Mouse (Mus musculus): ENCODE data around the gene Borcs8.

Gene Borcs8

DNA sequence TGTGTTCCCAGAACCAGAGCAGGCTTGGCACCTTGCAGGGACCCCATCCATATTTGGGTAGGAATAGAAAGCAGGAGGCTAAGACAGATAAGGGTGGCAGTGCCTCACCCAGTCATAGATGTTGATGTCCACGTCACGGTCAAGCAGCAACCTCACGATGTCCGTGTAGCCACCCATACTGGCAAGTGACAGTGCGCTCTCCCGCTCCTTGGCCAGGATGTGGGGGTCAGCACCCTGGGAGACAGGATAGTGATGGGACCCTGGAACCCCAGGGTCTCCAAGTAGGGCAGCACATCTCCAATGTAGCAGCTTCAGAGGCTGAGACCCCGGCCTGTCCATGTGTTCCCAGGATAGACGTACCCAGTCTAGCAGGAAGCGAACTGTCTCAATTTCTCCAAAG lies 4.4 kb upstream of the Borcs8 start:
- no peak for DNase-seq

DNA sequence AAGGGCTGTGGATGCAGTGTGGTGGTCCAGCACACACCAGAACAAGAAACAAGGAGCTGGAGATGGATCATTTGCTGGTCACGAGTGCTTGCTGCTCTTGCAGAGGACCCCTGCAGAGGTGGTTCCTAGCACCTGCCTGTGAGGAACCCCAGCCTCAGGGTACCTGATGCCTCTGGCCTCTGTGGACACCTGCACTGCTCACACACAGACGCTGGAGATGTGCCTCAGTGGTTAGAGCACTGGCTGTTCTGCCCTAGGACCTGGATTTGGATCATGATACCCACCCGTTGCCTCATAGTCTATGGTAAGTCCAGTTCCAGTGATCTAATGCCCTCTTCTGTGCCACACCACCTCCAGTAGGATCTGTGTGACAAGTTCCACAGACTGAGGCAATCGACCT lies 2.7 kb upstream of the Borcs8 start:
- no peak for DNase-seq

DNA sequence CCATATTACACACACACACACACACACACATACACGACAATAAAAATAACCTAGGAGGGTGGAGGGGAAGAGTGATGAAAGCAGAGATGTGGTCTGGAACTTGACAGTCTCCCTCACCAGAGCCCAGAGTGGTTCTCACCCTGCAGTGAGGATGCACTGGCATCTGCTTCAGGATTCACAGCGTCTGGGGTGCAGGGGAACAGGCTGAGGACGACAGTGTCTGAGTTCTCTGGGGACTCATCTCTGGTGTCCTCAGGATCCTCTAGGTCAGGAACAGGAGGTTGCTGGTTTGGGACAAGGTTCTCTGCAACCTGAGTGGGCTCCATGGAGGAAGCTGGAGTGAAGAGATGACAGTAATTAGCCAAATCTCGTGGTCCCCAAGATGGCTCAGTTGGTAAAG lies 1.4 kb upstream of the Borcs8 start:
- no peak for DNase-seq

DNA sequence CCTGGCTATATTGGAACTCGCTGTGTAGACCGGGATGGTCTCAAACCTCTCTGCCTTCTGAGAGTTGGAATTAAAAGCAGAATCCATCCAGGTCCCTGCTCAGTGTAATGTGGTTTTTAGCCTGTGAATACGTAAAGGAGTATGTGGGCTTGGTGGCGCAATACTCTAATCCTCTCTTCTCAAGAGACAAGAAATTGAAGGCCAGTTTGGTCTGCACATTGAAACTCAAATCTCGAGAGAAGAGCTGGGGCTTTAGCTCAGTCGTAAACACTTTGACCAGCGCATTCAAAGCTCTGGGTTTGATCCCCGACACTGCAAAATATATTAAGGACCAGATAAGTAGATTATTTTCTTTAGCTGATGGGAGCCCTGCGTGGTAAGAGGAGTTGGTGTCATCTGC lies 682 bp downstream of the Borcs8 start:
- DNase-seq: no peak

DNA sequence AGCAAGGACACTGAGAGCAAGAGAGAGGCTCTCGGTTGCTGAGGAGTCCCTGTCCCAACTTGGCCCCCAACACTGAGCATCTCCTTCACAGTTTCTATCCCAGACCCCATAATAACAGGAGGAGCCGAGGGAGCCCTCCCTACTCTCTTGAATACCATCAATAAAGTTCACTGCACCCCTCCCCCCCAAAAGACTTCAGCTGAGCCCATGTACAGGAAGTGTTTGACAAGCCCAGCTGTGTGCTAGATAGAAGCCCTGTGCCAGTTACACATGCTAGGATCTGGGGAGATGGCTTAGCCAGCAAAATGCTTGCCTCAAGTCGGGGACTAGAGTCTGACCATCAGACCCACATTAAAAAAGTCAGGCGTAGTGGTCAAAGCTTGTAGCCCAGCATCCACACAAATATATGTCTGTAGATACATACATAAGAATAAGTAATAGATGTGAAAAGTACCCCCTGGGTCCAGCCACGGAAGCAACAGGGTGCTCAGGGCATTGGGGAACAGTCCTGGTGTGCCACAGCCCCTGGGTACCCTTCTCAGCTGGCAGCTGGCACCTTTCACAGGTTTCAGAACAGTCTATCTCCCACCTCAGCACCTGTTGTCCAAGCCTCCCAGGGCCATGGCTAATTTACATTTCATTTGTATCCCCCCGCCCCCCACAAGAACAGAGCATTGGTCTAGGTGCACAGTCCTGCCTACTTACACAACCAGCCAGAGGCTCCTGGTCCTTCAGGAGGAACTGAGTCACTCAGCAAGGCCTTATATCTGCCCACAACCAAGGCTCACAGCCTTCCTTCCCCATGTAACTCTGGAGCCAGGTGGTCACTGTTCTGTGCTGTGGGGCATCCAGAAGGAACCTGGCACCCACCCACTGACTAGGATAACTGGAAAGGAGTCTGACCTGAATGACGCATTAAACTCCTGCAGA lies 8.6 kb downstream of the Borcs8 start:
- peak; percentile 75 for DNase-seq

DNA sequence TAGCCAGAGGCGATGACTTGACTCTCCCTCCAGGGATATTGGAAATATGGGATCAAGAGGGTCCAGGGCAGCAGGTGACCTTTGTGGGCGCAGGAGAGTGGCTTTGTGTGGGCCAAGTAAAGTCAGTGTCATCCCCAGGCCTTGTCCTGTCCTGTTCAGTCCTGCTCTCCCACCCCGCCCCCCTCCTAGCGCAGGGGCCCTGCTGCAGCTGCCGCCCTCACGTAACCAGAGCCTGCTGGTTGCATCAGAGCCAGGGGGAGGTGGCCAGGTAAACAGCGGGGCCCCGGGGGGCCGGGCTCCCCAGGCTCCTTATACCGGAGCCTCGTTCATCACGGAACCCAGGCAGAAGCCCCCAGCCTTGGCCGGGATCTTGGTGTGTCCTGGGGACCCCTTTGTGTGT lies 10.9 kb downstream of the Borcs8 start:
- no peak for DNase-seq

DNA sequence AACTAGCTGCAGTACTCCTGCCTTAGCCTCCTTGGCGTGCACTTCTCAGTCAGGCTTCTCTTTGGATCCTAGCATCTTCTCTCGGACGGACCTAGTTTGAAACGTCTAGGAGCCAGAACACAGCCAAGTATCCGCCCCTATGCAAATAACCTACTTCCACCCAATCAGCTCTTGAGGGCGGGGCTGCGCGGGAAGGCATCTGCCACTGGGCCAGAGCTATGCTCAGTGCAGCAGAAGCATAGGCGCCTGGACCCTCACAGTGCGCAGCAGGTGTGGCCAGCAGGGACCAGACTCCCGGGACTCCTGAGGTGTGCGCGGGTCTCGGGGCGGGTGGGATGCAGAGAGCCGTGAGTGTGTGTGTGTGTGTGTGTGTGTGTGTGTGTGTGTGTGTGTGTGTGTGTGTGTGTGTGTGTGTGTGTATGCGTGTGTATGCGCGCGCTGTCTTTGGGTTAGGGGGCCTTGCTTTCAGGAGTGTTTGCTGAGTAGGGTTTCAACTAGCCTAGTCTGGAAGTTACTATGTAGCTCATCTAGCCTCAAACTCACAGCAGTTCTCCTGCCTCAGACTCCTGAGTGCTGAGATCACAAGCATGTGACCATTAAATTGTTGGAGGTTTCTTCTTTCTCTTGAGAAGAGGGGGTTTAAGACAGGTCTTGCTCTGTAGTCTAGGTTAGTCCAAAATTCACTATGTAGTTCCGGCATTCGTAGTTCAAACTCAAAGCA lies 13.4 kb downstream of the Borcs8 start:
- DNase-seq: peak; percentile 88

DNA sequence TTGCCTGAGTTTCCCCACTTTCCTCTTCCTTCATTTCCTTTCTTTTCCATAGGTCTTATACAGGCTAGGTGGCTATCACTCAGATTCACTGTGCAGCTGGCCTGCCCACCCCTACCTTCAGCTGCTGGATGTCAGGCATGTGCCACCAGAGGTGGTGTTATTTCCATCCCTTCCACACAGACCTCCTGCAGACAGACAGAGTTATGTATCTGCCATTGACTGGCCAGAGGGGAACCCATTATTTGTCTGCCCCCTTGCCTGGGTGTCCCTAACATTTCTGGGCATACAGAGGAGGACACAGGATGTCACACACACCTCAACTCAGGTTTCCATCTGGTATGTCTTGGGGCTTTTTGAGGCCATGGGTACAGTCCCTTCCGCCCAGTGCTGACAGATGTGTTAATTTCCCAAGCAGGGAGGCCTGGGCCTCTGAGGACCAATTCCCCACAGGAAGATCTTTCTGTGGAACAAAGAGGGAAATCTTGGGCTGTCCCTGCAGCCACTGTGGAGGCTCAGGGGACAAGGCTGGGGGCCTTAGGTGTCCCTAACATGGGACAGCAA lies 18.0 kb downstream of the Borcs8 start:
- DNase-seq: no peak

DNA sequence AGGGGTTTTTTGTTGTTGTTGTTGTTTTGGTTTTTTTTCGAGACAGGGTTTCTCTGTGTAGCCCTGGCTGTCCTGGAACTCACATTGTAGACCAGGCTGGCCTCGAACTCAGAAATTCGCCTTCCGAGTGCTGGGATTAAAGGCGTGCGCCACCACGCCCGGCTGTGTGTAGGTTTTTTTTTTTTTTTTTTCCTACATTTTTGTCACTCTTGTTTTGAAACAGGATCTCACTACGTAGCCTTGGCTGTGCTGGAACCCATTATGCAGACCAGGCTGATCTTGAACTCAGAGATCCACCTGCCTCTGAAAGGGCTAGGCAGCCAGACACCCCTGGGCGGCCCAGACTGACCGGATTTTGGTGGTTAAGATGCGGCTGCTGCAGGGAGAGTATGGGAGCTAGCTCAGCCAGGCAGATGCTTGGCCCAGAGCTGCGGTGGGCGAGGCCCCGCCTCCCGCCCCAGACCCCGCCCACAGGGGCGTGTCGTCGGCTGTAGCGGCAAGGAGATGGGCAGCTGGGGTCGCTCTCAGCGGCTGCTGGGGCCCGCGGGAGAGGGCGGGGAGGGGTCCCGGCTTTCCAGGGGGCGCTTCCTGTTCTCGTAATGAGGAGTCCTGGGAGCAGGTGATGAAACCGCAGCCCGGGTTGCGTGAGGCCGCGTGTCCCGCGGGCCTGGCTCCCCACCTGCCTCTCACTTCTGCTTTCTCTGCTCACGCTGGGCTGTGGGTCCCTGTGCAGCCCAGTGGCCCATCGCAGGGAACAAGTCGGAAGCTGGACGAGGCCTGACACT lies 19.0 kb downstream of the Borcs8 start:
- peak; percentile 91 for DNase-seq

DNA sequence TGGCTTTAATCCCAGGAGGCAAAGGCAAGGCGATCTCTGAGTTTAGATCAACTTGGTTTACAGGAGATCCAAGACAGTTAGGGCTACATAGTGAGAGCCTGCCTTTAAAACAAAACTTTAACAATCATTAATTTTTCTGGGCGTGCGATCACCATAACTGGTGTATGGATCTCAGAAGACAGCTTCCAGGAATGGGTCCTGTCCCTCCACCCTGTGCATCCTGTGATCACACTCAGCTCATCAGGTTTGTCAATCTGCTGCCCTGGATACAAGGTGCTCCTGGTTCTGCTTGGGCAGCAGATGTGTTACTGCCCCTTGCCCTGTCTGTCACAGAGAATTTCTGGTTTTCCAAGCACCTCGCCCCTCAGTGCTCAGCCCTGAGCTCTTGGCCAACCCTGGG lies 19.9 kb downstream of the Borcs8 start:
- DNase-seq: no peak

DNA sequence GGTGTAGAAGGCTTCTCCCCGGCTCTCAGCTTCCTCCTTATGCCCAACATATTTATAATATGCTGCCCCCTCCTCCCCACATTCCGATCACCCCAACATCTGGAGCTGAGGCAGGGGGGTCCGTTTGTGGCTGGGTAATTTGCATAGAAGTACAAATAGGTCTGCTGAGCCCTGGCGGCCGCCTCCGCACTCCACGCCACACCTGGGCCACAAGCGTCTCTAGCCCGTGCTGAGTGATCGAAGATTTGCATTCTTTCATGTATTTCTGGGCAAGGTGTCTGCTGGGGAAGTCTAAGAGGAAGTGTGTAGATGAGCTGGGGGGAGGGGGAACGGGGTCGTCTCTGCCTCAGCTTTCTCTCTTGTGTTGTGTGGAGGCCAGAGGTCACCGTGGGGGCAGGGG lies 20.7 kb downstream of the Borcs8 start:
- peak; percentile 62 for DNase-seq

DNA sequence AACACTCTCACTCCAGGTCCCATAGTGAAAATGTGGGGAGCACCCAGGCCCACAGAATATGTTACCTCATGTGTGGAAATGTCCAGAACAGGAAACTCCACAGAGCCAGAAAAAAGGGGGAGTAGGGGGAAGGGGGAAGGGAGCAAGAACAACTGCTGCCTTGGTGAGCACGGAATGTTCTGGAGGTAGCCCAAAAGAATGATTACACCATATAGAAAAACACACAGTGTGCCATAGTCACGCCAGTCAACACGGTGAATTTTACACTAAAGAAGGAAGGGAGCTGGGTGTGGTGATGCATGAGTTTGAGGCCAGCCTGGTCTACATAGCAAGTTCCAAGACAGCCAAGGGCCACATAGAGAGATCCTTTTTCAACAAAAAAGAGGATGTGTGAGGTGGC lies 24.0 kb downstream of the Borcs8 start:
- no peak for DNase-seq

DNA sequence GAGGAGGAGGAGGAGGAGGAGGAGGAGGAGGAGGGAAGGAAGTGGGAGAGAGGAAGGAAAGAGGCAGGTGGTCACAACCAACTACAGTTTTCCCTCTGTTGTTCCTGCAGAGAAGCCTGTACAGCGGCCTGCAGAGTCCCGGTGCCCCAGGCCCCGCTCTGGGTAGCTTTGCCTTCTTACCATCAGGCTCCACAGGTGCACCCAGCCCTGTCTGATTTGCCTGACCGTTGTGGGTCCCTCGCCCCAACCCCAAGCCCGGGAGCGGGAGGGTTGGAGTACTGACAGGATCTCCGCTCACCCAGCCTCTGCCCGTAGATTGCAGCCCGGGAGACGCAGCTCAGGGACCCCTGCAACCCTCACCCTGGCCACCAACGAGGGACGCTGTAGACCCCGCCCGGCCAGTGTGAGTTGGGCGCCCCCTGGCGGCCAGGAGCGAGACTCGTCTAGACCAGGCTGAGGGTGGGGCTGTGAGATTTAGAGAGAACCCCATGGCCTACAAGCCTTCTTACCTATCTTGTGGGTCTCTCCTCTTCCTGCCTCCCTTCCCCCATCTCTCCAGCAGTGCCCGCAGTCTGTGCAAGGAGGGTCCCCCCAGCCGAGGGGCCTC lies 27.3 kb downstream of the Borcs8 start:
- DNase-seq: peak; percentile 89

DNA sequence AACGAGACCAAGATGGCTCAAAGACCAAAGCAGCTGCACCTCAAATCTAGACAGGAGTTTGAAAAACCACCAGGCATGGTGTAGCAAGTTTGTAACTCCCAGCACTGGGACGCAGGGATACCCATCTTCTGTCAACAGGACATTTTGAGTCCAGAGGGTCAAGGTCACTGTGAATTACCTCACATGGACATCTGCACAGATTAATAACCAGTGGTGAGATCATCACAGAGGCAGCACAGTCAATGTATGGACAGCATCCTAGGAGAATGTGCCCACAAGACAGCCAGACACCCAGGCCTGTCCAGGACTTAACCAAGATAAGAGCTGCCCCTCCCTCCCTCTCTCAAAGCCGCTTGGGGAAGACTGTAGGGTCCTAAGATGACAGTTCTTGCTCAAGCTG lies 30.8 kb downstream of the Borcs8 start:
- DNase-seq: no peak

DNA sequence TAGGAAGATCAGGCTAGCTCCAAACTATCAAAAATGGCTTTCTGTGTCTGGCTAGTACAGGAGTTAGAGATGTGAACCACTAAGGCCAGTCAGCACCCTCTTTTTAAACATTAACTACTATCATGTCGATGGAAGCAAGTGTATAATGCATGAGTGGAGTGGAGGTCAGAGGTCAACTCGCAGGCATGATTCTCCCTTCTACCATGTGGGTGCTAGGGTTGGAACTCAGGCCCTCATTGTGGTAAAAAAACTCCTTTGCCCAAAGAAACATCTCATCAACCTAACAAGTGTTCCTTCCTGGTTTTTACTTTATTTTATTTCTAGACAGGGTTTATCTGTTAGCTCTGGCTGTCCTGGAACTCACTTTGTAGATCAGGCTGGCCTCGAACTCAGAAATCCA lies 31.4 kb downstream of the Borcs8 start:
- DNase-seq: no peak

DNA sequence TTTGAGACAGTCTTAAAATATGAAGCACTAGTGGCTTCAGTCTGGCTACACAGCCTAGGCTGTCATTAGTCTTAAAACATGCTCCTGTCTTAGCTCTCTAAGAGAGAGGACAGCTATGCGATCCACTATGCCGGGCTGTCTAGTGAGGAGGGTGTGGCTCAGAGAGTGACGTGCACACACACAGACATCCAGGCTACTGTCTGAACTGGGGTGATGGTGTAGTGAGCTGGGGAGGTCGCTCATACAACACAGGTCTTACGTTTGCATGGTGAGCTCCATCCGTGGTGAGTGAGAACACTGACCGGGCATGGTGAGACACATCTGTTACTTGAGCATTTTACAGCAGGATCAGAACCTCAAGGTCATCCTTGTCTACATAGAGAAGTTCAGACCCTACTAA lies 31.9 kb downstream of the Borcs8 start:
- no peak for DNase-seq

DNA sequence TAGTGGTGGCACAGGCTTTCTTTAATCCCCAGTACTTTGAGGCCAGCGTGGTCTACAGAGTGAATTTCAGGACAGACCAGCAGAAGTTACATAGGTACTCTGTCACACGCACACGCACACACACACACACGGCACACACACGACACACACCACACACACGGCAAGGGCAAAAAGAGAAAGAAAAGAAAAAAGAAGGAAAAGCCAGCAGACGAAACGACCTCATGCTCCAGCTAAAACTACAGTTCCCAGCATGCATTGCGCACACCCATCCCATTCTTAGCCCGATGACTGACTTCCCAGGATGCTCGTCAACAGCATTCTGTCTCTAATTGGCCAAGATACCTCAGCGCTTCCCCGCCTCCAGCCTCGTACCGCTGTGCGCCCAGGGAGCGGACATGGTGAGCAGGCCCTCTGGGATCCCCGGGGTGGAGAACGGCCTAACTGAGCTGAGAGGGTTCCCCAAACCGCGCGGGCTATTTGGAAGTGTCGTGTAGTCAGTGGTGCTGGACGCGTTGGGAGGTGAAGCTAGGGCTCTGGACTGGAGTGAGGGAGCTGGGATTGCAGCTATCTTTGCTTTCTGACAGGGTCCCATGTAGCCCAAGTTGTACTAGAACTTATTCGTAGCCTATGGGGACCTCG lies 32.9 kb downstream of the Borcs8 start, which contains the start of gene Tmem161a:
Gene Tmem161a (plus strand): TSS at position 314 of the 639 bp plus-strand sequence.
- peak; percentile 91 for DNase-seq

DNA sequence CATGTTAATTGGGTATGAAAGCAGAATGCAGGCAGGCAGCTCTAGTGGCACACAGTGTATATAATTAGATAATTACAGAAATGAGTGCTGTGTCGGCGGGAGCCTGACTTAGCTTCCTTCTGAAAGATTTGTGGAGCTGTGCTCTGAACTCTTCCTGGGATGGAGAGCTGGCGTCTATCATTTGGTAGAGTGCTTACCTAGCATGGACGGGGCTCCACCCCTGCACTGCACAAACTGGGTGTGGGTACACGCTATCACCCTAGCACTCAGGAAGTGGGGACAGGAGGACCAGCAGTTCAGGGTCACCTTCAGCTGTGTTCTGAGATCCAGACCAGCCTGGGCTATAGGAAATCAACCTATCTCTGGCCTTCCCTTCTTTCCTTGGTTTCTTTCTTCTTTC lies 34.0 kb downstream of the Borcs8 start:
- DNase-seq: no peak

DNA sequence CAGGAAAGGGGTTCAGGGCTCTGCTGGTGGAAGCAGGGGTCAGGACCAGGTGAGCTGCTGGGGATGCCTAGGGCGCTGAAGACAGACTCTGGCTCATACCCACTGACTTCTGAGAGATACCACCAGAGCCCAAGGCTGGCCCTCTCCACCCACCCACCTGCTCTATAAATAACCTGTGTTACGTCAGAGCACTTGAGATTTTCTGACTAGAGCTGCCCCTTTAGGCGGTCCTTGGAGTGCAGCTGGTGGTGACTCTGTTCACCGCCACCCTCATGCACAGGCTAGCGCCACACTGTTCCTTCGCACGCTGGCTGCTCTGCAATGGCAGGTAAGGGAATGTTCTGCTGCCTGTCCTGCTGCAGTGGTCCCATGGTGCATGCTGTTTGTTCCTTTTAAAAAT lies 34.8 kb downstream of the Borcs8 start:
- DNase-seq: no peak

DNA sequence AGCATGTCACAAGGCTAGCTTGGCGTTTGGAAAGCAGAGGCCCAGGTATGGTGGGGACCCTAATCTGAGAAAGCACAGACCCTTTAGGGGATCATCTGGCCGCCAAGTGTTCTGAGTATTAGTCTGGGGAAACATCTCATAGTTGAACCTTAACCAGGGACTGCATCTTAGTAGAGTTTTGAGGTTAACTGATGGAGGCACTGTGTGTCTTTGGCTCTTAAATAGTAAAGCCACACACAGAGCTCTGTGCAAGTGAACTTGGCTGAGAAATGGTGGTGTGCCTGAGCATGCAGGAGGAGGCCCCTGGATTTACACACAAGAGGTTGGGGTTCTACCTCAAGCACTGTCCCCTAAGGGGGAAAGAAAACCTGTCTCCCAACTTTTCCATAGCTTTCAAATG lies 38.9 kb downstream of the Borcs8 start:
- DNase-seq: no peak

DNA sequence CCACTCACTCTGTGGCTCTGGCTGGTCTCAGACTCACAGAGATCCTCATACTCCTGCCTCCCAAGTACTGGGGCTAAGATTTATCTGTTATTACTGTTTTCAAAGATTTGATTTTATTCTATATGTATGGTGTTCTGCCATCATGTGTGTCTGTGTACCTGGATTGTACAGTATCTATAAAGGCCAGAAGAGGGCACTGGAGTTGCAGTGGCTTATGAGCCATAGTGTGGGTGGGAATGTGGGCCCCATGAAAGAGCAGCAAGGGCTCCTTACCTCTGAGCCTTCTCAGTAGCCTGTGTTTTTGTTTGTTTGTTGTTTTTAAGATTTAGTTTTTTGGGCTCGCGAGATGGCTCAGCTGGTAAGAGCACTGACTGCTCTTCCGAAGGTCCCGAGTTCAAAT lies 39.8 kb downstream of the Borcs8 start:
- DNase-seq: no peak
